Mouse (Mus musculus) heart, adult 2 months (tissue): Measurements from ENCODE around the gene Pacrg. TPM values are rescaled to one million over a fixed set of nuclear protein-coding genes. Genes with fewer than 3 reads are reported as not detected.

Source experiments
- DNase-seq, 2 experiments: peaks; one replicate each; pipeline ENCODE4 v3.0.0; 2021
- H3K27ac ChIP-seq: fragments of 200-600 bp; 2 replicates; pipeline ENCODE4 v1.8.1; 2022
- H3K27me3 ChIP-seq: fragments of 200-500 bp; 2 replicates; pipeline ENCODE4 v1.6.1; 2012; ENCODE audit warnings: mild to moderate bottlenecking, low read length, inconsistent platforms, mixed read lengths; ENCODE audit not compliant: control insufficient read depth, insufficient read depth
- H3K36me3 ChIP-seq: fragments of 200-500 bp; 2 replicates; pipeline ENCODE4 v1.6.1; 2012; ENCODE audit warnings: low read length, inconsistent platforms; ENCODE audit not compliant: control insufficient read depth, insufficient read depth
- H3K4me1 ChIP-seq: fragments of 200-500 bp; 2 replicates; pipeline ENCODE4 v1.6.1; 2011; ENCODE audit warnings: low read length; ENCODE audit not compliant: control insufficient read depth, insufficient read depth
- H3K4me3 ChIP-seq: fragments of 200-600 bp; 2 replicates; pipeline ENCODE4 v1.8.1; 2022
- H3K79me2 ChIP-seq: fragments of 200-500 bp; replicated peaks from 2 replicates; pipeline ENCODE4 v1.6.1; 2012; ENCODE audit warnings: mild to moderate bottlenecking, inconsistent platforms, low read length, moderate library complexity, mixed read lengths; ENCODE audit not compliant: control insufficient read depth, insufficient read depth
- H3K9ac ChIP-seq: fragments of 200-500 bp; 2 replicates; pipeline ENCODE4 v1.6.1; 2012; ENCODE audit warnings: low read depth, mild to moderate bottlenecking, control low read depth, inconsistent platforms, low read length, mixed read lengths
- CTCF ChIP-seq: fragments of 200-600 bp; IDR thresholded peaks from 2 replicates; pipeline ENCODE4 v1.8.1; 2022; ENCODE audit warnings: antibody characterized with exemption, mild to moderate bottlenecking, moderate library complexity
- EP300 ChIP-seq: fragments of 200-500 bp; IDR thresholded peaks from 2 replicates; pipeline ENCODE4 v1.6.1; 2011; ENCODE audit warnings: low read depth, low read length, control low read depth; ENCODE audit not compliant: insufficient read depth
- POLR2A ChIP-seq: fragments of 200-500 bp; IDR thresholded peaks from 2 replicates; pipeline ENCODE4 v1.6.1; 2011; ENCODE audit warnings: mild to moderate bottlenecking, low read depth, low read length, control low read depth; ENCODE audit not compliant: insufficient read depth
- WGBS: fragments of 180-500 bp; shearing (Covaris S2); methylation state at CpG from one replicate; pipeline ENCODE4 v1.1.7; 2018; 5-methylcytosine and 5-hydroxymethylcytosine counted together
- intact Hi-C: fragments of 180-260 bp; cut with DNase I; formaldehyde crosslinking; loops from one replicate; pipeline ENCODE4 v1.15.1; 2025
- polyA plus RNA-seq: library from polyadenylated mRNA; depleted of rRNA; stranded (reverse); fragments of >200 nt; gene quantifications from 2 replicates; pipeline ENCODE4 v1.2.3, GENCODE M21; 2012
- total RNA-seq, 2 experiments: library from RNA; stranded (reverse); gene quantifications; 2 replicates each; pipeline ENCODE4 v1.2.3; 2021

Pacrg gene
- total and polyA plus RNA-seq, 3 experiments = 0.45 to 1.0 (median 0.89) TPM

- no peak overlapping the region for H3K4me3 ChIP-seq
- H3K27me3 ChIP-seq = no peaks in the 10 kb centered on the region
- DNase-seq = peak; percentile 25 to 53
- 30% methylated on average over 4 of the region's 4 CpGs for WGBS
- H3K27ac ChIP-seq = peak overlapping the region; percentile 87
- H3K4me1 ChIP-seq = peaks cover 6% of the 10 kb centered on the region; the same call in 1 of the 2 replicates
- intact Hi-C loops = no loop called here
- H3K9ac ChIP-seq = 0 out of 2 replicates have a peak overlapping the region, but pooled peaks have one; percentile 3
- H3K36me3 ChIP-seq = no peaks in the 10 kb centered on the region
- no peak for TF ChIP-seq CTCF
- 0 out of 2 replicates have a peak, but pooled peaks have one; percentile 19 for TF ChIP-seq EP300
- TF ChIP-seq POLR2A = no peak
- no peaks in the 10 kb centered on the region for H3K79me2 ChIP-seq
Observed at GRCm38 (mm10) chr17:10497781-10498420, 342.2 kb downstream of the Pacrg start.

- no peaks in the 10 kb centered on the region for H3K79me2 ChIP-seq
- no peaks in the 10 kb centered on the region for H3K27me3 ChIP-seq
- no peak overlapping the region for H3K4me3 ChIP-seq
- no peak overlapping the region for H3K9ac ChIP-seq
- peaks cover 16% of the 10 kb centered on the region for H3K4me1 ChIP-seq
- DNase-seq = peak in 1 of 2 experiments; percentile 21
- no peak for TF ChIP-seq CTCF
- no peak for TF ChIP-seq EP300
- TF ChIP-seq POLR2A = no peak
- H3K36me3 ChIP-seq = peaks cover 5% of the 10 kb centered on the region
- WGBS = 84% methylated on average over 8 of the region's 8 CpGs
- intact Hi-C loops = no loop called here
- peak overlapping the region; percentile 87 for H3K27ac ChIP-seq
Observed at GRCm38 (mm10) chr17:10496066-10496465, 344.0 kb downstream of the Pacrg start.

- Histone ChIP-seq H3K4me1 (peaks cover 14% of the 10 kb centered on the region), H3K4me3 (no peak overlapping the region), H3K27me3 (no peaks in the 10 kb centered on the region), H3K9ac (no peak overlapping the region), H3K36me3 (peaks cover 5% of the 10 kb centered on the region), H3K27ac (peak overlapping the region; percentile 87), H3K79me2 (no peaks in the 10 kb centered on the region)
- no peak for TF ChIP-seq CTCF
- intact Hi-C loops = loop anchor here (2.0 kb wide), 1 partner anchor 739 kb away; no protein-coding TSS in a partner anchor
- DNase-seq = peak; percentile 24 to 46
- WGBS = 53% methylated on average over 8 of the region's 8 CpGs
Observed at GRCm38 (mm10) chr17:10495588-10495987, 344.5 kb downstream of the Pacrg start.

- H3K79me2 ChIP-seq = no peaks in the 10 kb centered on the region
- intact Hi-C loops = loop anchor here (2.0 to 5.0 kb wide), 7 partner anchors 121 to 1326 kb away; partner anchors contain the start of gene Qk
- TF ChIP-seq CTCF (peak; percentile 96), EP300 (peak; percentile 99), POLR2A (peak; percentile 47; the same call in 1 of the 2 replicates)
- H3K9ac ChIP-seq = no peak overlapping the region
- peaks cover 26% of the 10 kb centered on the region for H3K4me1 ChIP-seq
- WGBS = 1% methylated on average over 3 of the region's 3 CpGs
- no peaks in the 10 kb centered on the region for H3K27me3 ChIP-seq
- peak; percentile 71 to 80 for DNase-seq
- peaks cover 5% of the 10 kb centered on the region for H3K36me3 ChIP-seq
- H3K4me3 ChIP-seq = no peak overlapping the region
- peak overlapping the region; percentile 68 for H3K27ac ChIP-seq
Observed at GRCm38 (mm10) chr17:10493124-10493523, 347.0 kb downstream of the Pacrg start.

GRCm38 (mm10) chr17:10490374-10491169 is 349.5 kb downstream of the Pacrg start:
- H3K4me1 ChIP-seq = peaks cover 26% of the 10 kb centered on the region
- peaks cover 5% of the 10 kb centered on the region for H3K36me3 ChIP-seq
- H3K9ac ChIP-seq = no peak overlapping the region
- peak in 1 of 2 experiments; percentile 11 for DNase-seq
- H3K27ac ChIP-seq = peak overlapping the region; percentile 68
- H3K79me2 ChIP-seq = no peaks in the 10 kb centered on the region
- H3K27me3 ChIP-seq = no peaks in the 10 kb centered on the region
- no peak overlapping the region for H3K4me3 ChIP-seq
- TF ChIP-seq CTCF (no peak), POLR2A (no peak), EP300 (no peak)
- intact Hi-C loops = loop anchor here (5.0 kb wide), 5 partner anchors 118 to 1323 kb away; no protein-coding TSS in a partner anchor
- WGBS = 46% methylated on average over 8 of the region's 8 CpGs
